Mouse (Mus musculus) thymus, adult 2 months (tissue): ENCODE measurements around the gene Yjefn3.

Experiments used
- CTCF ChIP-seq: fragments of 200-500 bp; IDR thresholded peaks from 2 replicates; pipeline ENCODE4 v1.5.1; 2012; ENCODE audit warnings: mild to moderate bottlenecking, control low read depth, low read length, moderate library complexity, borderline replicate concordance; ENCODE audit not compliant: control insufficient read depth, poor library complexity, insufficient read depth; ENCODE audit errors: extremely low read depth
- POLR2A ChIP-seq: fragments of 200-500 bp; IDR thresholded peaks from 2 replicates; pipeline ENCODE4 v1.6.1; 2012; ENCODE audit warnings: mild to moderate bottlenecking, low read length, control low read depth, moderate library complexity; ENCODE audit not compliant: control insufficient read depth, poor library complexity, insufficient read depth; ENCODE audit errors: extremely low read depth

DNA sequence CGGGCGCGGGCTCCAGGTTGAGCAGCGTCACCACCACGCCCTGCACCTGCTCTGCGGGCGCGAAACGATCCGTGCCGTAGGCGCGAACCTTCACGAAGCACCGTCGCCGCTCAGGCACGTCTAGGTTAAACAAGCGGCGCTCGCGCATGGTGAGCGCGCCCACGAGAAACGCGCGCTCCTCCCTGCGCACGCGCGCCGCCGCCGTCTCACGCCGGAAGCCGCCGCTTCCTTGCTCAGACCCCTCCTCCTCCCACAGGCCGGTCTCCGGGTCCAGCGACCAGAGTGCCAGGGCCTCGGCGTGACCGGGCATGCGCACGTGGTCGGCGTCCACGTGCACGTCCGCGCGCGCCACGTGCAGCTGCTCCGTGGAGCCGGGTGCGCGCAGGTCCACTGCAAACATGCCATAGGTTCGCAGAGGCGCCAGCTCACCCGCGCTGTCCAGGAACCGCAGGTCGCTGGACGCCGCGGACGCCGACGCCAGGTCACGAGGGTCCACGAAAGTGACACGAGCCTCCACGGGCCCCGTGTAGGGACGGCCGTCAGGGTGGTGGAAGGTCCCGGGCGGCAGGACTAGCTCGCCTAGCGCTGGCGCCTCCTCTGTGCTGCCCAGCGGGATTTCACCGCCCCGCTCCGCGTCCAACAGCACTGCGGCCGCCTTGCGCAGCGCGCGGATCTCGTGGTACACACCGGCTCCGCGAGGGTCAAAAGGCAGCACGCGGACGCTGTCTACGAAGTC, 20.3 kb downstream of the Yjefn3 start:
- no peak for TF ChIP-seq CTCF
- no peak for TF ChIP-seq POLR2A
